Mouse (Mus musculus) MN1 (cell line): ENCODE results near the gene Gm15023.
"Not testable (repeated sequence)": the region's sequence is repeated elsewhere in the genome, so short reads cannot be mapped to it uniquely, and the experiment has no call there.

Experiments used
- DNase-seq: peaks from one replicate; pipeline ENCODE4 v3.0.0-alpha.2; 2016; ENCODE audit warnings: low spot score

Gene Gm15023

DNA sequence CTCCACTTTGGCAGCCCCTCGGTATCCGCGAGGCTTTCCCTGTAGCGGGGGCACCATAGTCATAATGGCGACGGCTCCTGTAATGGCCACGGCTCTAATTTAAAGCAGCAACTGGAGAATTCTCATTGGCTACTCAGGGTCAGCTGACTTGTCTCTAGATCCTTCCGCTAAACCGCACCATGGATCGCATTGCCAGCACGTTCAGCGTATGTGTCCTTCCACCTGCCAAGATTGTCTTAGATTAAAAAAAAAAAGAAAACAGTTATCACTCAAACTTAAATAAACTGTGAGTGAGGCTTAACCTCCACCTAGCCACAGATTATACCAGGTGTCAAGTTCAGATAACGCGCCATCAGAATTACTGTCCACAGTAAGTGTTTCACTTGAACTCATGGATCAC, at the start of gene Gm15023:
TSS of gene Gm15023 (minus strand) at position 101 of the 400 bp plus-strand sequence.
- not testable (repeated sequence) for DNase-seq

DNA sequence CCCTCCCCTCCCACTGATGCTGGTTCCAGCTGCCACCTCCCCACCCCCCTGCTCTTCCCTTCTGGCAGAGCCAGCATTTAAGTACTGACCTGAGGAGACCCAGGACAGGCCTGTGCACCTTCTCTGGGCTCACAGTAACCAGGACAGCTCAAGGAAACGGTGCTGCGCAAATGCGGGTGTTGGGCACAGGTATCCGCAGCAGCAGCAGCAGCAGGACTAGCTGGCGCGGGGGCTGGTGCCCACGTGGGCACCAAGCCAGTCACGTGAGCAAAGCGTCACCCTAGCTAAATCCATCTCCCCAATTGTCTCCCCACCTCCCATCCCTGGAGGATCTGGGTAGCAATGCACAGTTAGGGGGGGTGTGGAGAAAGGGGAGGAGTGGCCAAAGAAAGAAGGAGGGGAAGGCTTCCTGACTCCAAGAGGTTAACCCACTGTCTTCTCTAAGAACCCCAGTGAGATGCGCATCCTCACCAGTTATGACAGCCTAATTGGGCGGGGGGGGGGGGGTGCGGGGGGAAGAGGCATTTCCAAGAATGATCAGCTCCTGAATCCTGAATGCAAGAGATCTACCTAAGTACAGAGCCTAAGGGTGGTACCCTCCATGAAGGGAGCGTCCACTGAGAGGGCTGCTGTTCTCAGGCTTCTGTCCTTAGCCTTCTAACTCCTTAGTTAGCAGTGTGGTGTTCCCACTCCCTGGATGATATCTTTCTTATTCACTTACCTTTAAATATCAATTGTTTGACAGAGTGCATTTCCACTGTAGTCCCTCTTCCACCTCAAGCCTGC, 33.2 kb upstream of the Gm15023 start, which contains the start of gene Tceal6:
TSS of gene Tceal6 (minus strand) at position 252 of the 786 bp plus-strand sequence.
- DNase-seq: no peak

DNA sequence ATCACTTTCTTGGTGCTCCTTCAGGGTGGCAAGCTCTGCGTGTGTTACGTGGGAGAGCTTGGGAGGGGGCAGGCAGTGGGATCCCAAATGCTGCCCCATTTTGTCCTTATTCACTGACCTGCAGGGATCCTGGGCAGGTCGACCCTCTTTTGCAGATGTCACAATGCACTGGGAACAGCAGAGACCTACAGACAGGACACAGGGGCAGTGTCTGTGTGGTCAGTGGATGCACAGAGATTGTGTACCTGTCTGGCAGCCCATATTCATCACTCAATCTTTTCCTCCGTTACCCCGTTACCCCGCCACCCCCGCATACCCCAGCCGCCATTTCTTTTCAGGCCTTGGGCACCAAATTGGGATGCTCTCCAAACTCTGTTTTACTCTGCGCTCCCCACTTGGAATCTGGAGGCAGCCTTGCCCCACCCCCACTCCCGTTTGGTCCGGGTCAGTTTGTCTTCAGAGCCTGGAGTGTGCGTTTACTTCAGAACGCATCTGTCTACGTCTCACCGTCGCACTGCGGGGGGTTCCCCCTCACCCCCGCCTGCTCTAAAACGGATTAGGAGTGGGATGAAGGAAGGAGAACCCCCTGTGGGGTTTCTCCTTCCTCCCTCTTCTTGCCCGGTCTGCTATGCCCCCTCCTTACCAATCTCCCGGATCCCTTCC, 32.5 kb upstream of the Gm15023 start:
- DNase-seq: not testable (repeated sequence)

DNA sequence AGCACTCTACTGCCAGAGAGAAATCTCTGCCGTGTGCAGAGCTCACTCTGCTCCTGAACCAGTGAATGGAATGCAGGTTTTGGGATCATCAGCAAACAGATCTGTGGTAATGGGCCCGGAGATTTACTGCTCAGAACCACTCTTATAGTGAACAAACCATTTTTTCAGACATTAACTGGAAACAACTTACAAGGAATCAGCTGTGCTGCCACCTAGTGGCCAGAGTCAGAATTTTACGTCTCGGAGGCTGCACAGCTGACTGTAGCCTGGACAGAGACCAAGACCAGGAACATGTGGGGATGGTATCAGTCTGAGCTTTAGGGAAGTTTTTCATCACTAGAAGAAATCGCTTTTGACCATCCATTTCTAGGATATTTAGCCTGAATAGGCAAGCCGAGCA, 12.5 kb upstream of the Gm15023 start:
- DNase-seq: not testable (repeated sequence)

DNA sequence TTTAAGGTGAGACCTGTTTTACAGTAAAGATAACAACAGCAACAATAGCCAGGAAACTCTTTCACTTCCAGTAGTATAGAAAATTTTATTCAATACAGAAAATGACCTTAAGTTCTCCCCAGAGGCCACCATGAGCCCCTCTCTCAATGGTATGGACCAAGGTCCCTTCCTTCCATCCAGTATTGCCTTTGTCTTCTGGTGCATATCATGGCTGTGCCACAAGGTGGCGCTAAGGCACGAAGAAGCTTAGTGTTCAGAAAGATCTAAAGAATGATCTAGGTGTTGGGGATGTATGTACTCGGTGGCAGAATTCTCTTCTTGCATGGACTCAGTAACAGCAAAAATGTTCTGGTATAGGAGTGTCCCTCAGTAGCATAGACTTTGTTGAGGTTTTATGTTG, 11.2 kb upstream of the Gm15023 start:
- not testable (repeated sequence) for DNase-seq
